Mouse (Mus musculus) embryo, embryonic 9.5 days (tissue): Measurements from ENCODE around the gene Zfand2b.

ENCODE experiments used
- DNase-seq: peaks from one replicate; pipeline ENCODE4 v3.0.0-alpha.2; 2017; ENCODE audit errors: extremely low spot score

Zfand2b gene

GRCm38 (mm10) chr1:75168472-75169464 is at the start of gene Zfand2b:
TSS of gene Zfand2b (plus strand) at chr1:75168646.
- DNase-seq = peak; percentile 98

DNA sequence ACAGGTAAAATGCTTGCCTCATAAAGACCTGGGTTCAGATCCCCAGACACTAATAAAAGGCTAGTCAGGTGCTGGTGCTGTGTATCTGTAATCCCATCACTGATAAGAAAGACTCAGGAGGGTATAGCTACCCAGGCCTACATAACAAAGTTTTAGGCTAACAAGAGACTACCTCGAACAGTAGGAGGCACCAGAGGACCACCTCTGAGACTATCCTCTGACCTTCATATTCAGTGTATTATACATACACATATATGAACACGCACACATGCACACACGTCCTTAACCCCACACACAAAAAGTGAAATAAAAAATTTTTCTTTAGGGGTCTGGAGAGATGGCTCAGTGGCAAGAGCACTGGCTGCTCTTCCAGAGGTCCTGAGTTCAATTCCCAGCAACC is 46.2 kb upstream of the Zfand2b start:
- DNase-seq = no peak

- peak; percentile 97 for DNase-seq
These were observed 43.8 kb upstream of the Zfand2b start, which contains the start of gene Nhej1 for GRCm38 (mm10) chr1:75124346-75125321. TSS of gene Nhej1 (minus strand) at chr1:75125200.

GRCm38 (mm10) chr1:75125418-75125817 is 43.0 kb upstream of the Zfand2b start:
- no peak for DNase-seq

GRCm38 (mm10) chr1:75128641-75129040 is 39.8 kb upstream of the Zfand2b start:
- no peak for DNase-seq

DNA sequence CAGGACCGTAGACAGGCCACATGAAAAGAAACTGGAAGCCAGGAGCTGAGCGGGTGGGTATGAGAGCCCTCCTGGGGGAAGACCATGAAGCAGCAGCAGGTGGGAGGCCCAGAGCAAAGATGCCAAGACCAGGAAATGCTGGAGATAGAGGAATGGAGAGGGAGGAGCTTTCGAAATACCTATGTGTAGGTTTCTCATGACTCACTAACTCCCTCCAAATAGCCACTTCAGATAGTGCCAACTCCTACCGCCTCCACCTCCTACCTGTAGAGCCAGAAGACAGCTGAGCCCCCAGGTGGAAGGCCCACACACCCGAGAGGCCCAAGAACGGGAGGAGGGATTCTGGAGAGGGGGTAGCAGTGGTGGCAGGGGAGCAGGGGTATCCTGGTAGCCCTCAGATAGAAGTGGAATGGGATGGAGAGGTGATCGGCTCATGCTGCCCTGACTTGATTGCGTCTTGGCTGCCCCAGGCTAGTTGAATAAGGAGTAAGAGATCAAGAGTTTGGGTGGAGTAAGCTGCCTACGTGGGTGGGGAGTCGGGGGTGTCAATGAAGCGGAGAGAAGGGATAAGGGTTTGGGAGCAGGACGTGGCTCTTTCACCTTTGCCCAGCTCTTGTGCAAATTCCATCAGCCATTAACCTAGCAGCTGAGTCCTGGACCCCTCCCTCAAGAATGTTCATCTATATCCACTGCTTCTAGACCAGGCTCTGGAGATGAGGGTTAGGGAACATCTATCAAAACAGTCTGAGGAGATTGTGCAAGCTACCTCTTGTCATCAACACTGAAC is 34.8 kb upstream of the Zfand2b start, which contains the start of gene Slc23a3:
Gene Slc23a3 (minus strand): TSS at position 470 of the 787 bp plus-strand sequence.
- no peak for DNase-seq

GRCm38 (mm10) chr1:75136293-75136692 is 32.2 kb upstream of the Zfand2b start:
- no peak for DNase-seq

DNA sequence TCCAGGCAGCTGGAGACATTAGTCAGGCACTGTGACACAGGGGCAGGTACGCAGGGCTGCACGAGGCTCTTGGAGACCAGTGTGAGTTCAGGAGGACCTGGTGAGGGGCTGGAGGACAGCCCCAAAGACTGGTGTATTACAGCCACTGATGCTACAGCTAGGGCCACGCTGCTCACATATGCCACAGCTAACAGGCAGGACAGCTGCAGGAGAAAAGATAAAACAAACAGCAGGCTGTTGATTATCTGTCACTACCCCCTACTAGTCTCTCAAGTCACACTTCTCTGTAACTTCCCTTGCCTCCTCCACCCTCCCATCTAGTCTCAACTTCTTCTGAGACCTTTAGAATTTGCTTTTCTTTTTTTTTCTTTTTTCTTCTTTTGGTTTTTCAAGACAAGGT is 31.7 kb upstream of the Zfand2b start:
- DNase-seq = no peak

- no peak for DNase-seq
These were observed 30.0 kb upstream of the Zfand2b start for GRCm38 (mm10) chr1:75138448-75138847.

- no peak for DNase-seq
These were observed 27.8 kb upstream of the Zfand2b start for GRCm38 (mm10) chr1:75140601-75141190.

- DNase-seq = peak; percentile 53
These were observed 26.8 kb upstream of the Zfand2b start for GRCm38 (mm10) chr1:75141486-75142190.

GRCm38 (mm10) chr1:75142301-75143261 is 25.9 kb upstream of the Zfand2b start, which contains the start of the genes Cnppd1 and Retreg2:
TSS of gene Cnppd1 (minus strand) at chr1:75142711.
TSS of gene Retreg2 (plus strand) at chr1:75142778.
- peak; percentile 98 for DNase-seq

DNA sequence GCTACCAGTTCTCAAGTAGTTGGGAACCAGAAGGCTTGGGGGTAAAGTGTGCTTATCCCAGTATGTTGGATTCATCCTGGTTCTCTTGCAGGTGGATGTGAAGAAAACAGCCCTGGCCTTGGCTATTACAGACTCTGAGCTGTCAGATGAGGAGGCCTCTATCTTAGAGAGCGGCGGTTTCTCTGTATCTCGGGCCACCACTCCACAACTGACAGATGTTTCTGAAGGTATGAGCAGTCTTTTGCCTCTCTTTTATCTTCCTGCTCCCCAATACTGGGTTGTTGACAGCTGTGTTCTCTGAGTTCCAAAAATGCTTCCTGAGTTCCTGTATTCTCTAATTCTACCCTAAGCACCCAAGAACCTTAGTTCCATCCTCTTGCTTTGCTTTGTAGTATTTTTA is 22.9 kb upstream of the Zfand2b start:
- no peak for DNase-seq

GRCm38 (mm10) chr1:75147411-75148135 is 20.9 kb upstream of the Zfand2b start:
- DNase-seq = no peak

GRCm38 (mm10) chr1:75148727-75149126 is 19.7 kb upstream of the Zfand2b start:
- no peak for DNase-seq

DNA sequence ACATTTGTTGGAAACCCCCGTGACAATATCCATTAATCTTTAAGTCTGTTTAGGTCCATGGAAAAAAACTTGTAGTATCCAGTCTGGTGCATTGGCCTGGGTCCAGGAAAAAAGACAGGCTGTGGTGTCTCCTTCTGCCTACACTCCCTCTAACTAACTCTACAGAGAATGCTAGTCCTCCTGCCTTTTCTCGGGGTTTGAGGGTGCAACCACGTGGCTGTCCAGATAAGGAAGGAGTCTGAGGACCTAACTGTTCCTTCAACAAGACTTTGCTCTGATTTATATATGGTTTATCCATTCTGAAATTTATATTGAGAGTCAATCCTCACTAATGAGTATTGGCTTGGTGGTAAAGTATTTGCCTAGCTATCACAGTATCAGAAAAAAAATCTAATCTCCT is 12.6 kb upstream of the Zfand2b start:
- DNase-seq = no peak

DNA sequence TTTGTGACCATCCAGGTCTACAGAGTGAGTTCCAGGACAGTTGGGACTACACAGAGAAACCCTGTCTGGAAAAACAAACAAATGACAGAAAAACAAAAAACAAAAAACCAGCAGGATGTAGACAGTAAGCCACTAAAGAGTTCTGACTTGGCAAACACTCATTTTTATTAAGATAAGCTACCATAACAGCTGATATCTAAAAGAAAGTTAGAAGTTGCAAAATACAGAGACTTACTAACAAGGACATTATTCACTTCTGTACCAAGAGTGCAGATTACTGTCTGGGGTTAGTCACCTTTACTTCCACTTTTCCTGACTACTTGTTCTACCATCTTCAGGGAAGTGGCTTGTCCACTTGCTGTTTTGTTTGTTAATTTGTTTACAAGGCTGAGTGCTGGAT is 9.5 kb upstream of the Zfand2b start:
- DNase-seq = no peak
